Mouse (Mus musculus): Measurements from ENCODE around the gene Olfr648. TPM values are rescaled to one million over a fixed set of nuclear protein-coding genes. Genes with fewer than 3 reads are reported as not detected.

The Olfr648 gene
- total RNA-seq, 2 experiments from 2014 or later = 0.11 TPM; not detected in 1

Other genes starting within 250 kb of the Olfr648 start
- gene Olfr632, start 249.0 kb downstream of the Olfr648 start, total RNA-seq (2021) = not detected
- not detected for gene Olfr633, start 239.0 kb downstream of the Olfr648 start, total RNA-seq (2021)
- not detected for gene Olfr635, start 212.2 kb downstream of the Olfr648 start, total RNA-seq (2021)
- gene Olfr638, start 184.6 kb downstream of the Olfr648 start, total RNA-seq (2021) = not detected
- under 1 TPM in 1 of 2 experiments, not detected in 1; 0.08 TPM for gene Olfr639, start 166.1 kb downstream of the Olfr648 start, total RNA-seq (2021)
- not detected for gene Olfr640, start 157.8 kb downstream of the Olfr648 start, total RNA-seq (2021)
- not detected for gene Olfr641, start 147.9 kb downstream of the Olfr648 start, total RNA-seq (2021)
- gene Olfr642, start 130.7 kb downstream of the Olfr648 start, total RNA-seq (2021) = not detected
- not detected for gene 4930516K23Rik, start 121.9 kb downstream of the Olfr648 start, total RNA-seq (2021)
- not detected for gene Olfr644, start 111.5 kb downstream of the Olfr648 start, total RNA-seq (2021)
- not detected for gene Olfr645, start 97.9 kb downstream of the Olfr648 start, total RNA-seq (2021)
- not detected for gene Olfr646, start 78.5 kb downstream of the Olfr648 start, total RNA-seq (2021)
- gene Ubqln5, start 53.6 kb downstream of the Olfr648 start, total RNA-seq (2021) = not detected
- not detected for gene Olfr643, start 46.0 kb downstream of the Olfr648 start, total RNA-seq (2021)
- gene Ubqln3, start 40.1 kb downstream of the Olfr648 start, total RNA-seq (2021) = not detected
- gene Ubqlnl, start 32.8 kb downstream of the Olfr648 start, total RNA-seq (2021) = not detected
- gene Olfm5, start 18.6 kb downstream of the Olfr648 start, total RNA-seq (2021) = not detected
- gene Olfr649, start 12.6 kb upstream of the Olfr648 start, total RNA-seq (2021) = not detected
- 1 to 10 TPM; 2.1 to 2.7 TPM for gene Trim6, start 35.4 kb upstream of the Olfr648 start, total RNA-seq (2021)
- 10 to 100 TPM; 11.1 to 11.7 TPM for gene Trim34a, start 61.1 kb upstream of the Olfr648 start, total RNA-seq (2021)
- gene Trim5, start 104.7 kb upstream of the Olfr648 start, total RNA-seq (2021) = 1 to 10 TPM; 6.7 to 7.5 TPM
- gene Trim12a, start 132.1 kb upstream of the Olfr648 start, total RNA-seq (2021) = 10 to 100 TPM; 17.8 to 21.4 TPM
- gene Trim34b, start 146.1 kb upstream of the Olfr648 start, total RNA-seq (2021) = 1 to 10 TPM; 1.0 to 1.2 TPM
- 10 to 100 TPM; 15.6 to 15.9 TPM for gene Trim12c, start 170.0 kb upstream of the Olfr648 start, total RNA-seq (2021)
- gene Trim30b, start 186.5 kb upstream of the Olfr648 start, total RNA-seq (2021) = not detected
- gene Trim30c, start 217.4 kb upstream of the Olfr648 start, total RNA-seq (2021) = under 1 TPM; 0.22 to 0.28 TPM